Mouse (Mus musculus) hindbrain, embryonic 11.5 days (tissue): ENCODE results near the gene Tpm3. TPM values are rescaled to one million over a fixed set of nuclear protein-coding genes. Genes with fewer than 3 reads are reported as not detected.

Experiments
- ATAC-seq: fragments of 200-750 bp; cut with Nextera tagmentation; 2 replicates; pipeline ENCODE4 v1.8.0; 2017; ENCODE audit warnings: mild to moderate bottlenecking, moderate TSS enrichment, moderate library complexity; ENCODE audit not compliant: low FRiP score
- DNase-seq: peaks from one replicate; pipeline ENCODE4 v3.0.0-alpha.2; 2015; ENCODE audit warnings: low spot score
- H3K27ac ChIP-seq: fragments of 300-500 bp; sonication (generic); 2 replicates; pipeline ENCODE4 v1.5.1; 2014; ENCODE audit warnings: mild to moderate bottlenecking, low read depth, low read length
- H3K27me3 ChIP-seq: fragments of 300-500 bp; sonication (generic); 2 replicates; pipeline ENCODE4 v1.6.1; 2014; ENCODE audit warnings: mild to moderate bottlenecking, low read length, moderate library complexity, mixed read lengths; ENCODE audit not compliant: control insufficient read depth, insufficient read depth
- H3K36me3 ChIP-seq: fragments of 300-500 bp; sonication (generic); 2 replicates; pipeline ENCODE4 v1.6.1; 2014; ENCODE audit warnings: mild to moderate bottlenecking, low read length, moderate library complexity, mixed read lengths; ENCODE audit not compliant: control insufficient read depth, insufficient read depth
- H3K4me1 ChIP-seq: fragments of 300-500 bp; sonication (generic); replicated peaks from 2 replicates; pipeline ENCODE4 v1.6.1; 2014; ENCODE audit warnings: low read length, mixed read lengths; ENCODE audit not compliant: control insufficient read depth, insufficient read depth
- H3K4me2 ChIP-seq: fragments of 300-500 bp; sonication (generic); replicated peaks from 2 replicates; pipeline ENCODE4 v1.6.1; 2014; ENCODE audit warnings: mild to moderate bottlenecking, low read depth, low read length
- H3K4me3 ChIP-seq: fragments of 300-500 bp; sonication (generic); 2 replicates; pipeline ENCODE4 v1.5.1; 2014; ENCODE audit warnings: low read depth, low read length
- H3K9ac ChIP-seq: fragments of 300-500 bp; sonication (generic); 2 replicates; pipeline ENCODE4 v1.6.1; 2014; ENCODE audit warnings: low read depth, low read length
- H3K9me3 ChIP-seq: fragments of 300-500 bp; sonication (generic); 2 replicates; pipeline ENCODE4 v1.6.1; 2016; ENCODE audit warnings: low read length; ENCODE audit not compliant: control insufficient read depth
- WGBS: fragments of 180-500 bp; shearing (Covaris S2); extraction: QIAGEN DNeasy Blood & Tissue Kit; methylation state at CpG from one replicate; pipeline ENCODE4 v1.1.7; 2014; 5-methylcytosine and 5-hydroxymethylcytosine counted together
- polyA plus RNA-seq: library from polyadenylated mRNA; unstranded; fragments of >200 nt; fragmentation: Nextera tagmentation; extraction: Ambion mirVana; gene quantifications from 2 replicates; pipeline ENCODE4 v1.2.1, GENCODE M21; 2014

The Tpm3 gene
- 558 and 580 TPM in 2 replicates for polyA plus RNA-seq

GRCm38 (mm10) chr3:90072294-90072693, at the start of gene Tpm3:
Gene Tpm3, plus strand, starts transcription at chr3:90072649.
- no peaks in the 10 kb centered on the region for H3K9me3 ChIP-seq
- ATAC-seq = no peak
- H3K4me1 ChIP-seq = no peaks in the 10 kb centered on the region
- no peak within 1 kb of the TSS for H3K4me3 ChIP-seq
- H3K4me2 ChIP-seq = no peak within 1 kb of the TSS
- DNase-seq = no peak
- no peak within 1 kb of the TSS for H3K27ac ChIP-seq
- 76% methylated on average over 4 of the region's 4 CpGs for WGBS
- no peaks in the 10 kb centered on the region for H3K36me3 ChIP-seq
- H3K27me3 ChIP-seq = no peaks in the 10 kb centered on the region
- H3K9ac ChIP-seq = no peak within 1 kb of the TSS

DNA sequence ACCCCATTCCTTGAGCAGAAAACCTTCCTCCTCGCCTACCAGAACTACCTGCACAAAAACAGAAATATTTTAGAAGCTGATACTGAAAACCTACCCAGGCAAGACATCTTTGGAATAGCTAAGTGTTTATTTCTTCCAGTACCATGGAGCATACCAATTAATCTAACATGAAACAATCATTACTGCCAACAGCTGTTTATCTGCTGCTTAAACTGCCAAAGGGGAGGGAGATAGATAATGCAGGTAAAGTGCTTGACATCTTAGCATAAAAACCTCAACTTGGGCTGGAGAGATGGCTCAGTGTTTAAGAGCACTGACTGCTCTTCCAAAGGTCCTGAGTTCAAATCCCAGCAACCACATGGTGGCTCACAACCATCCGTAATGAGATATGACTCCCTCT, 37.8 kb upstream of the Tpm3 start:
- Histone ChIP-seq H3K36me3 (peaks cover 9% of the 10 kb centered on the region), H3K9me3 (no peaks in the 10 kb centered on the region), H3K4me1 (no peaks in the 10 kb centered on the region), H3K4me2 (no peak overlapping the region), H3K27me3 (no peaks in the 10 kb centered on the region), H3K27ac (no peak overlapping the region), H3K4me3 (no peak overlapping the region), H3K9ac (no peak overlapping the region)
- ATAC-seq (no peak), DNase-seq (no peak)
- WGBS = 87% methylated on average over 2 of the region's 2 CpGs

GRCm38 (mm10) chr3:90036263-90036662, 36.2 kb upstream of the Tpm3 start:
- WGBS = 100% methylated on average over 1 of the region's 1 CpGs
- no peaks in the 10 kb centered on the region for H3K4me1 ChIP-seq
- H3K27ac ChIP-seq = no peak overlapping the region
- H3K9me3 ChIP-seq = no peaks in the 10 kb centered on the region
- no peaks in the 10 kb centered on the region for H3K27me3 ChIP-seq
- no peak for DNase-seq
- no peak for ATAC-seq
- no peak overlapping the region for H3K4me3 ChIP-seq
- peaks cover 9% of the 10 kb centered on the region for H3K36me3 ChIP-seq
- no peak overlapping the region for H3K9ac ChIP-seq
- no peak overlapping the region for H3K4me2 ChIP-seq

DNA sequence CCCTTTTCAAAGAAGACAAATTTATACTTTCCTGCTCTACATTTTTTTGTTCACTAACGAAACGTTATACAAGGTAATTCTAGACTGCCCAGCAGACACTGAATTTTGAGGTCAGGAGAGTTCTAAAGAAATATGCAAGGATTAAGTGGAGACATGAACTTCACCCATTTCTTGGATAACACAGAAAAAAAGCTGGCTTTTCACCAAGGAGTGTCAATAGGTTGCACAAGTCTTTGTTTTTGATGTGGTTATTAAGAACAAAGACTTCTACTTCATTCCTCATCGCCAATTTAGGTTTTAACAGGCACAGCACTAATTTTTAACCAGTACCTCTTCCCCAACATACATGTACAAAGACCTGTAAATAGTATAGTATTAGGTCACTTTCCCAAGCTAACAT, 22.8 kb upstream of the Tpm3 start:
- H3K36me3 ChIP-seq = peaks cover 5% of the 10 kb centered on the region; the same call in 1 of the 2 replicates
- H3K27ac ChIP-seq = no peak overlapping the region
- WGBS = 80% methylated on average over 3 of the region's 3 CpGs
- H3K4me2 ChIP-seq = no peak overlapping the region
- no peak overlapping the region for H3K4me3 ChIP-seq
- DNase-seq (no peak), ATAC-seq (no peak)
- no peaks in the 10 kb centered on the region for H3K4me1 ChIP-seq
- H3K9me3 ChIP-seq = no peaks in the 10 kb centered on the region
- no peaks in the 10 kb centered on the region for H3K27me3 ChIP-seq
- no peak overlapping the region for H3K9ac ChIP-seq

- Histone ChIP-seq H3K9ac (peak within 1 kb of the TSS; percentile 98), H3K4me1 (no peaks in the 10 kb centered on the region)
- WGBS = 1% methylated on average over 30 of the region's 43 CpGs
These were observed 20.8 kb upstream of the Tpm3 start, which contains the start of gene 4933434E20Rik for GRCm38 (mm10) chr3:90051441-90052350. Gene 4933434E20Rik, plus strand, starts transcription at chr3:90051636.

DNA sequence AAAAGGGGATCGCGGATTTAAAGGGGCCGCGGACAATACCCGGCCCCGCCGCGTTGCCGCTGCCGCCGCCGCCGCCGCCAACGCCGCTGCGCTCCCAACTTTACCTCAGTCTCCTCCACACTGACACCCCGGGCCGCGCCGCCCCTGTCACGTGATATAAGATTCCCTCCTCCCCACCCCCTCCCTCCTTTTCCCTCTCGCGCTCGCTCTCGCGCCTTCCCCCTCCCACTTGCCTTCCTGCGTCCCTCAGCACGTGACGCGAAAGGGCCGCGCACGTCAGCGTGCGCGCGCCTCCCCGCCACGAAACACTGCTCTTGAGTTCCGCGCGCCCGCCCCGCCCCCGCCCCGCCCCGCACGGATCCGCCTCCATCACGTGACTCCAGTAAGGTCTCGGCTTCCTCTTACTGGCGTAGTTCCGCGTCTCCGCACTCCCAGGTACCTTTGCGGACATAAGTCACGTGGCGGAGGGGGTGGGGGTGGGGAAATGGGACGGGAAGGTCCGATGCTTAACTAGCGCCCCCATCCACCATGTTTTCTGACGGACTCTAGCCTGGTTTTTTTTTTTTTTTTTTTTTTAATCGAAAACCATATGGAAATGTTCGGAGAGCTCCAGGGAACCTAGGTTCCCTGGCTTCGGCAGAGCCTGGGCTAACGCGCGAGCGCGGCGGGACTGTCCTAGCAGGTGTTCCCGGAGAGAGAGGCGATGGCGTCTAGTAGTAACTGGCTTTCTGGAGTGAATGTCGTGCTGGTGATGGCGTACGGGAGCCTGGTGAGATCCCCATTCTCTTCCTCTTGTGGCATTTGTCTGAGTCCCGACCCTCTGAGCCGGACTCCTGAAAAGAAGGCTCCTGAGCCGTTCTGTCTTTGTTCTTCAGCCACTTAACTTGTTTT, 19.9 kb upstream of the Tpm3 start, which contains the start of gene Ubap2l:
Ubap2l (minus strand) TSS at position 278 of the 891 bp plus-strand sequence.
- Histone ChIP-seq H3K4me3 (peak within 1 kb of the TSS; percentile 91), H3K4me2 (peak within 1 kb of the TSS; percentile 73), H3K27ac (peak within 1 kb of the TSS; percentile 93), H3K4me1 (no peaks in the 10 kb centered on the region), H3K9me3 (no peaks in the 10 kb centered on the region), H3K27me3 (no peaks in the 10 kb centered on the region), H3K9ac (peak within 1 kb of the TSS; percentile 98), H3K36me3 (0 out of 2 replicates have a peak, but pooled peaks cover 2% of the 10 kb centered on the region)
- under 1% methylated on average over 51 of the region's 81 CpGs for WGBS
- peak; percentile 100 for DNase-seq
- ATAC-seq = peak; percentile 95

More at GRCm38 (mm10) chr3:90051441-90052350, 20.8 kb upstream of the Tpm3 start, which contains the start of gene 4933434E20Rik:
- no peaks in the 10 kb centered on the region for H3K27me3 ChIP-seq
- no peaks in the 10 kb centered on the region for H3K9me3 ChIP-seq
- H3K36me3 ChIP-seq = 0 out of 2 replicates have a peak, but pooled peaks cover 4% of the 10 kb centered on the region
- peak; percentile 67 for DNase-seq
- peak; percentile 85 for ATAC-seq
- peak within 1 kb of the TSS; percentile 92 for H3K27ac ChIP-seq
- peak within 1 kb of the TSS; percentile 73 for H3K4me2 ChIP-seq
- H3K4me3 ChIP-seq = peak within 1 kb of the TSS; percentile 91

DNA sequence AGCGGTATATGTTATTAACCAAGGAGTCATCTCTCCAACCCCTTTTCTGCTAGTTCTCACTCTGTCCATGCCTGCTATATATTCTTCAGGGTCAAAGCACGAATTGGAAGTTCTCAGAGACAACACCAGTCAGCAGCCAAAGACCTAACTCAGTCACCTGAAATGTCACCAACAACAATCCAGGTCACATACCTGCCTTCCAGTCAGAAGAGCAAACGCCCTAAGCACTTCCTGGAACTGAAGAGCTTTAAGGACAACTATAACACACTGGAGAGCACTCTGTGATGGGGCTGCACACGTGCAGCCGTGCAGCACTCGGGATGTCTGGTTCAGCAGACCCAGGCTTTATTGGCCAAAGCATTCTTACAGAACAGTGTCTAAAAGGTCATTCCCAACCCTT, 10.9 kb upstream of the Tpm3 start:
- 92% methylated on average over 6 of the region's 6 CpGs for WGBS
- Histone ChIP-seq H3K4me3 (no peak overlapping the region), H3K36me3 (no peaks in the 10 kb centered on the region; the same call in 1 of the 2 replicates), H3K27me3 (no peaks in the 10 kb centered on the region), H3K27ac (no peak overlapping the region), H3K4me2 (no peak overlapping the region), H3K9ac (no peak overlapping the region), H3K4me1 (no peaks in the 10 kb centered on the region), H3K9me3 (no peaks in the 10 kb centered on the region)
- no peak for DNase-seq
- ATAC-seq = no peak

GRCm38 (mm10) chr3:90062539-90062938, 9.9 kb upstream of the Tpm3 start:
- no peak overlapping the region for H3K9ac ChIP-seq
- DNase-seq (no peak), ATAC-seq (no peak)
- H3K9me3 ChIP-seq = no peaks in the 10 kb centered on the region
- H3K36me3 ChIP-seq = no peaks in the 10 kb centered on the region; the same call in 1 of the 2 replicates
- H3K4me3 ChIP-seq = no peak overlapping the region
- 63% methylated on average over 2 of the region's 2 CpGs for WGBS
- no peaks in the 10 kb centered on the region for H3K27me3 ChIP-seq
- H3K27ac ChIP-seq = no peak overlapping the region
- no peaks in the 10 kb centered on the region for H3K4me1 ChIP-seq
- no peak overlapping the region for H3K4me2 ChIP-seq
